Mouse (Mus musculus) T-helper 2 cell (primary cell): ENCODE results near the gene Carmil1.

Experiments
- in situ Hi-C: fragments of 300-600 bp; cut with MboI, MseI; formaldehyde crosslinking; loops from one replicate; pipeline ENCODE4 v1.15.1; 2025; ENCODE audit warnings: high pct_unique_total_duplicates

The Carmil1 gene

DNA sequence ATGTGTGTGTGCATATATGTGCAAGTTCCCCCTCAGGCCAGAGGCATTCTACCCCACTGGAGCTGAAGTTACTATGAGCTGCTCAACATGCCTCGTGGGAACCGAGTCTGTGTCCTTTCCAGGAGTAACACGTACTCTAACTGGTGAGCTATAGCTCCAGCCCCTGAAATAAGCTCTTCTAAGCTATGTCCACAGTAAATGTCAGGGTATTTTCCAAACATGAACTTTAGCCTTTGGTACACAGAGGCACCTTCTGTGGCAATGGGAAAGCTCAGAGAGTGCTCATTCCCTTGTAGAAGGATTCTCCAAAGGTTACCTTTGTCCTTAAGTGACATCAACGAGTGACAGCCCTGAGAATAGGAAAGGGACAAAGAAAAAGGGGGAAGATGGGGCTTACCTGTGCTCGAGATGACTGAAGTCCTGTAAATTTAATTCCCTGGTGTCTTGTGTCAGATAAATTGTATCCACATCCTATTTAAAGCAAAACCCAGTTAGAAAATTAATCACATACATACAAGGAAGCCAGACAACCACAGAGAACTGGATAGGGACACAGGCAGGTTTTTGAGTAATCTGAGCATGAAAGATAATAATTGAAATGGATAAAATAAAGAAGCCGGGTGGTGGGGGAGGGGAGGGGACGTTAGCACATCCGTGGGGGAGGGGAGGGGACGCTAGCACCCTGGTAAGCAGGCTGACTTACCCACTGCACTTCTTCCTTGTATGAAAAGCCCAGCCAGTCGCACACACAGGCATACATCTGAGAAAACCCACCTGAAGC, 126.1 kb downstream of the Carmil1 start:
- in situ Hi-C loops, result no loop called here

GRCm38 (mm10) chr13:24152610-24153009, 128.0 kb downstream of the Carmil1 start:
- in situ Hi-C loops, result no loop called here

GRCm38 (mm10) chr13:24151335-24151734, 129.3 kb downstream of the Carmil1 start:
- in situ Hi-C loops, result no loop called here

- in situ Hi-C loops, result no loop called here
These were observed 132.0 kb downstream of the Carmil1 start for GRCm38 (mm10) chr13:24148549-24148948.

GRCm38 (mm10) chr13:24147006-24147405, 133.6 kb downstream of the Carmil1 start:
- in situ Hi-C loops, result no loop called here

DNA sequence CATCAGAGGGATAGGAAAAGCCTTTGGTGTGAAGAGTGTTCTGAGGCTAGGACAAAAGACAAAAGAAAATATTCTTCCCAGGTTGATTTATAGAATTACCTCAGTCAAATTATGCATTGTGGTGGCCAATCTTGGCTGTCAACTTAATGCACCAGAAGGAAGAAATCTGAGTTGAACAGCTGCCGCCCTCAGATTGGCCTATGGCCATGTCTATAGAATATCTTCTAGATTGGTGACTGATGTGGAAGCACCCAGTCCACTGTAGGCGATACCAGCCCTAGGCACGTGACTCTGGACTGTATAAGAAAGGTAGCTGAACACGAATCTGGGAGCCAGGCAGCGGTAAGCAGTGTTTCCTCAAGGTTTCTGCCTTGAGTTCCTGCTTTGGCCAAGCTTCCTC, 134.1 kb downstream of the Carmil1 start:
- in situ Hi-C loops, result no loop called here

- in situ Hi-C loops, result no loop called here
These were observed 135.7 kb downstream of the Carmil1 start for GRCm38 (mm10) chr13:24144858-24145257.

- in situ Hi-C loops, result no loop called here
These were observed 136.5 kb downstream of the Carmil1 start for GRCm38 (mm10) chr13:24144141-24144540.

DNA sequence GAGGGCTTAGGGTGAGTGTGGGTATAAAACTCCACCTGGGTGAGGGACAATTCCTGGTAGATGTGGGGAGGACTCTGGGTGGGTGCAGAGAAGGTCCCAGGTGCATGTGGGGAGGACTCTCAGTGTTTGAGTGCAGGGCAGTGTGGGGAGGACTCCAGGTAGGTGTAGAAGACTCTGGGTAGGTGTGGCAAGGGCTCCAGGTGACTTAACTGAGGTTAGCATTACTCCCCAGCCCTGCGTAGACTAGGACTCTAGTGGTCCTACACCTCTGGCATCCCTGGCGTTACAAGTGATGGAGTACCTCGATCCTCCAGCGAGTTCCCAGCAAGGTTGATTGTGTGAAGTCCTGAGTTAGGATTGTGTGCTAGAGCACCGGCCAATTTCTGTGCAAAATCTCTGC, 143.8 kb downstream of the Carmil1 start:
- in situ Hi-C loops, result no loop called here

DNA sequence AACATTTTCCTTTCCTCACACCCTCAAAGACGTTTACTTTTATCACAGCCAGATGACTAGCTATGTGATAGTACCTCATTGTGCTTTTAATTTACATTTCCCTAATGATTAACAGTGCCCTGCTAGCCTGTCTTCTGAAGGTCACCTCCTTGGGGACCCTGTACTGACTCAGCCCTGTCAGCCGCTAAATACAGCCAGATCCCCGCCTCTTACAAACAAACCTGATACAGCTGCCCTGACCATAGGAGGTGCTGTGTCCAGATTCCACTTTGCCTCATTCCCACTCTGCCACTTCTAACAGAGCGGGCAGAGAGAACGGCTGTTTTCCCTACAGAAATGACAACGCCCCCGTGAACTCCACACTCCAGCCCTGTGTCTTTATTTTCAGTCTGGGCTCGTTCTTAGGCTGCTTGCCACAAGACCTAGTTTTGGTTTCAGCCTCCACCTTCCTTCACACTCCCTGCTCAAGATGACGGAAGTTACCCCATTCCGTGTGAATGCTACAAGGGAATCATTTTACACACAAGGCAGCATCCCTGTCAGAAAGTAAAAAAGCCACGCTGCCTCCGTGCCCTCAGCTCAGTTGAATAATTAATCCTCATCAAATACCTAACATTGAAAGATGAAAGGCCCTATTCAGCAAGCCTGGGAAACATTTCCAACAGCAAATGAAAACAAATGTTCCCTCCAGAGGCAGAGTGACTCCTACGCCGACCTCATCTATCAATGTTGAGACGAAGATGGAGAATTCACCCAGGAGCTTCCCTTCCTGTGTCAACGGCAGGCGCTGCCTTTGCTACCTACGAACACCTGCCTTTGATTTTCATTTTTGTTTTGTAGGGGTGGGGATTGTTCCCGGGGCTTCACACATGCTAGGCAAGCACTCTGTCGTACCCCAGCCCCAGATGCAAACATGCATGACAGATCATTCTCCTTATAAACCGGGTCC, 145.0 kb downstream of the Carmil1 start:
- in situ Hi-C loops, result no loop called here

DNA sequence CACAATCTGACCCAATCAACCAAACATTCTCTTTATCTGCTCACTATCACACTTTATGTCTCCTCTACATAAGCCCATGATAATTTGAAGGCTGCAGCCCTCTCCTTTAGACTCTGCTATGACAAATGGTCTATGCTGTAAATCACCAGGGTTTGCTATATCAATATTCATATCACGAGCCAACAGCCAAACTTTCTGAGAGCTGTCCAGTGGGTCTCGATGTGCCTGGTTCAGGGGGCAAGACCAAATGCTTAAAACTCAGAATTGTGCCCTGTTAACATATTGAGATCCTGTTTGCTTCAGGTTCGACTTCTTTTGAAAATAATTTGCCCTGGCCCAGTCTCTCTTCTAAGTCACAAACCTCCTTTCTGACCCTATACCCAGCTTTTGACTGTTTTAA, 147.7 kb downstream of the Carmil1 start:
- in situ Hi-C loops, result no loop called here

DNA sequence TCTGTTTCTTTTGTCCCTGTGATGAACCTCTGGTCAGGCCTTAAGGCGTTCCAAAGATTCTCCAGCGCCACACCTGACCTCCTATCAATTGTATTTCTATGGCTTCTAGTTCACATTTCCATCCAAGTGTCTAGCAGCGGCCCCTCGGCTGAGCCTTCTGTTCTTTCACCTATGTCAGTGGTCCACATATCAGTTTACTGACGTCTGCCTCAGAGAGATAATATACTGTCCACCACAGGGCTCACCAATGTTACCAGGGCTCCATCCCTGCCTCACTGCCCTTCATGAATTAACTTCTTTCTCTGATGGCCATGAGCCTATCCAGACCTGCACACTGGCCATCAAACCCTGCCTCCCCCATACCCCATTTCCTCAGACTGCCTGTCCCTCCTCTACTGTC, 149.3 kb downstream of the Carmil1 start:
- in situ Hi-C loops, result no loop called here

DNA sequence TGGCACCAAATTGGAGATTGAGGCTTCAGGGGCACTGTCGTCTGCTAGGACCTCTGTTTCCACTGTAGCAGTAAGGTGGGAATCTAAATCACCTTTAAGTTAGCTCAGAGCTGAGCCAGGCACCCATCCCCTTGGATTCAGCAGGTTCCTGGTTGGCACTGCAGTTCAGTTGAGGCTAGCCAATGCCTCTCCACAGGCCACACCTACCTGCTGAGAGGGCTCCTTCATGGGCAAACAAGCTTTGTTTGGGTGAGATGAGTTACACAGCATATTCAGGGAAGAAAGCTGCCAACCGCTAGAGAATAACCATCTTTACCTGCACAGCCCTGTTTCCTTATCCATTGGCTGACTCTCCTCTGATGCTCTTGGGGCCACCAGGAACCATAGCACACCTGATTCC, 149.9 kb downstream of the Carmil1 start:
- in situ Hi-C loops, result no loop called here

GRCm38 (mm10) chr13:24128731-24129130, 151.9 kb downstream of the Carmil1 start:
- in situ Hi-C loops, result no loop called here

GRCm38 (mm10) chr13:24125865-24126264, 154.7 kb downstream of the Carmil1 start:
- in situ Hi-C loops, result no loop called here

DNA sequence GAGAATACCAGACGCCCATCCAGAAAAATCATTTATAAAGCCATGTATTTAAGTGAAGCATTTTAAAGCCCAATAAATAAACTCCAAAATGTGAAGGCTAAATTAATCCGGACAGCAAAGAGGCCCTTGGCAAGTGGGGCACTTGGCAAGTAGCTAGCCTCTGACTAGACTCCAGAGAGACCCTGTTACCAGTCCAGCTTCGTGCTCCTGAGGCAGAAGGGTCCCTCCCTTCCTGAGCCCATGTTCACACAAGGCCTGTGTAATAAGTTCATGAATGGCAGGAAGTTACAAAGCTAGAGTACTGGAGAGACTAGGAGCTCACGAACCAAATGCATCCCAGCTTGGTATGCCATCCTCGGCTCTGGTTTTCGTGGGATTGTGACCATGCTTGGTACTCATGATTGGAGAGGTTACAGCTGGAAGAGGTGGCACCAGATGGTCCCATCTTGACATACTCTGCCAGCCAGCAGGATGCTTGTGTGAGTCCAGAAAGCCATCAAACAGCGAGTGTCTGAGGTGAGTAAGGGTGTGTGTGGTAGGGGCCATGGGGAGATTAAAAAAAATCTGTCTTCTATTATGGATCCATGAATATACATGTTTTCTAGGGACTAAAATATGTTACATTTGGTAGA, 163.3 kb downstream of the Carmil1 start:
- in situ Hi-C loops, result no loop called here

- in situ Hi-C loops, result no loop called here
These were observed 167.8 kb downstream of the Carmil1 start for GRCm38 (mm10) chr13:24112689-24113348.

- in situ Hi-C loops, result no loop called here
These were observed 170.3 kb downstream of the Carmil1 start for GRCm38 (mm10) chr13:24110329-24110728.

DNA sequence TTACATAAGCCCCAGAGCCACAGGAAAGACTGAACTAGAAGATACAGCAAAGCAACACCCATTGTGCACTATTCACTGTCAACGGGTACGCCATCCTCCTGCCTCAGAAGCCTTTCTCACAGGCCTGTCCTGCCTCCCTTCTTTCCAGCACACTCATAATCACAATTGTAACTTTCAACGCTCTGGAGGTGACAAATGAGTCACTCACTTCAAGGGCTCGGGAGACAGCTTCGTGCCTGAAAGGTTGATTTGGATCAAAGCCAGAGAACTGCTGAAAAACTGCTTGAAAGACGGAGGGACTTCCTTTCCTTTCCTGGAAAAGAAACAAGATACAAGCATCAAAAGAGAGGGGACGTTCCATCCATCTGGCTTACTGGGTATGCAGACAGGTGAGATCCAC, 172.3 kb downstream of the Carmil1 start:
- in situ Hi-C loops, result no loop called here

GRCm38 (mm10) chr13:24107058-24107457, 173.5 kb downstream of the Carmil1 start:
- in situ Hi-C loops, result no loop called here

DNA sequence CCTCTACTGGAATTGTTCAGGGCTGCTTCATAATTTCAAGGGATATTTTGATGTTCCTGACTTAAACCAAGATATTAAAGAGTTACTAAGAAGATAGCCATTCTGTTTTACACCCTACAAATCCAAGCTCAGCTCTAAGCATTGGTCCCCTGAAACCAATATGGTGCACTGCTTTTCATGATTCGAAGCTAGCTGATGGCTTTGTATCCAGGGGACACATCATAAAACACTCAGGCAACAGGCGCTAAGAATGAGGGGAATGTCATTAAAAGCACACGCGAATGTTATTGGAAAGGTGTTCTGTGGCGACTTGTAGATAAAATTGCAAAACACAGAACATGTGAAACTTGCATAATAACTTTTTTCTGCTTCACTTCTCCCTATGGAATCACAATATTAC, 174.8 kb downstream of the Carmil1 start:
- in situ Hi-C loops, result no loop called here

- in situ Hi-C loops, result no loop called here
These were observed 175.3 kb downstream of the Carmil1 start for GRCm38 (mm10) chr13:24105340-24105669.
